ENCODE assay signal across 1 mouse cellular context in genomic region chr4:155891011-155891471, GRCm38 (mm10).
TF ChIP-seq lines count a peak whose summit lies in the region.

No protein-coding gene starts in this region.

TF ChIP-seq in CH12.LX, 34 proteins besides CTCF, POLR2A, EP300 and RAD21 (continued from another document):
- TF ChIP-seq ZMIZ1 (IDR thresholded peaks at IDR 0.05; ENCODE audit: low read depth, low read length) (no peak), TBP (conservative IDR thresholded peaks at IDR 0.05; ENCODE audit: low read depth, low read length) (no peak), TCF12 (IDR thresholded peaks at IDR 0.05; ENCODE audit: low read depth, low read length) (no peak), CHD2 (IDR thresholded peaks at IDR 0.05; ENCODE audit: low read length) (no peak), CHD1 (IDR thresholded peaks at IDR 0.05; ENCODE audit: low read depth, low read length) (no peak), POLR2AphosphoS2 (IDR thresholded peaks at IDR 0.05; ENCODE audit: low read depth, low read length) (no peak), HCFC1 (IDR thresholded peaks at IDR 0.05; ENCODE audit: low read depth, low read length) (no peak)
